Mouse (Mus musculus) cortical plate, adult 2 months (tissue): Measurements from ENCODE around the gene 6030498E09Rik.

Experiments used
- CTCF ChIP-seq: fragments of 200-500 bp; IDR thresholded peaks from 2 replicates; pipeline ENCODE4 v1.5.1; 2011; ENCODE audit warnings: mild to moderate bottlenecking, control low read depth, low read length; ENCODE audit not compliant: insufficient read depth; ENCODE audit errors: extremely low read depth
- POLR2A ChIP-seq: fragments of 200-500 bp; IDR thresholded peaks from 2 replicates; pipeline ENCODE4 v1.6.1; 2011; ENCODE audit warnings: mild to moderate bottlenecking, low read length, control low read depth; ENCODE audit not compliant: insufficient read depth; ENCODE audit errors: extremely low read depth

- TF ChIP-seq POLR2A, result no peak
- TF ChIP-seq CTCF, result no peak
These were observed 186.1 kb downstream of the 6030498E09Rik start for GRCm38 (mm10) chrX:38958571-38958970.
